Mouse (Mus musculus): ENCODE data around the gene Spem2.

DNA sequence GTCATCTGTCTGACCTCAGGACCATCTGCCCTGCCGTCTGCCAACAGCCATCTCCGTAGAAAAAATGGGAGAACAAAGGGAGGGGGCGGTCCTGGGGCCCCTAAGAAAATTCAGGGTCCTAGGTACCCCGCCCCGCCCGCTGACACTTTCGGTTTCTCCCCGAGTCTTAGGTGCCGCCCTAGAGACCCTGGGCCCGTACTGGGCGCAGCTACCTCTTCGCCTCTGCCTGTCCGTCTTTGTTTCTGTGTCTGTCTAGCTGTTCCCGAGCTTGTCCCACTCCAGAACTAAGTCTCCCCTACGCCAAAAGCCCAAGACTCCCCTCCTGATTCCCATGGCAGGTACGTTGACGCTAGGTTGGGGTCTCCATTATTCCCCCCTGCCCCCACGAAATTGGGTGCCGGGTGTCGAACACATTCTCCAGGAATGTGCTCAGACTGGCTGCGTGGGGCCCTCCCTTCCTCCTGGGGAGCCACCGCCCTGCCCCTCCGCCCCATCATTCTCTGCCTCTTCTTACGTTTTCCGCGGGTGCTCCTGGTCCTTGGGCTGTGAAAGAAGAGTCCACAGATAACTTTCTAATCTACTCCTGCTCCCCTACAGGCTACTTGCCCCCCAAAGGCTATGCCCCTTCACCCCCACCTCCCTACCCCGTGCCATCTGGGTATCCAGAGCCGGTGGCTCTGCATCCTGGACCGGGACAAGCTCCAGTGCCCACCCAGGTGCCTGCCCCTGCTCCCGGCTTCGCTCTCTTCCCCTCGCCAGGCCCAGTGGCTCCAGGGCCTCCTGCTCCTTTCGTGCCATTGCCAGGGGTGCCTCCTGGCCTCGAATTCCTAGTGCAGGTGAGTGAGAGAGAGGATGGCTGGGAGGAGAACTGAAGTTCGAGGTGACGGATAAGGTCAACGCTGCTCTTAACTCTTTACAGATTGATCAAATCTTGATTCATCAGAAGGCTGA is 28.7 kb upstream of the Spem2 start:
- no peak for TF ChIP-seq POLR2A (IDR thresholded peaks at IDR 0.05; ENCODE audit: low read depth, low read length)
- TF ChIP-seq UBTF (IDR thresholded peaks at IDR 0.05; ENCODE audit: low read depth, low read length) = no peak
- no peak for TF ChIP-seq CTCF (conservative IDR thresholded peaks at IDR 0.05 in 1 of 2, IDR thresholded peaks at IDR 0.05 in 1 of 2; ENCODE audit: low read depth in 2 of 2, low read length in 2 of 2)

All from CH12.LX (cell line).